Mouse (Mus musculus): ENCODE data around the gene Olfr1164.

Olfr1164 gene

GRCm38 (mm10) chr2:88093866-88094265 is at the start of gene Olfr1164:
Gene Olfr1164, minus strand, starts transcription at chr2:88093966.
- DNase-seq (ENCODE audit: low spot score) = no peak

GRCm38 (mm10) chr2:88128172-88128571 is 34.4 kb upstream of the Olfr1164 start, which contains the start of gene Olfr1166:
Gene Olfr1166, minus strand, starts transcription at chr2:88128272.
- DNase-seq (ENCODE audit: low spot score) = no peak

- no peak for DNase-seq (ENCODE audit: low spot score)
These were observed 22.0 kb downstream of the Olfr1164 start, which contains the start of gene Olfr1163 for GRCm38 (mm10) chr2:88071730-88072129. Gene Olfr1163, minus strand, starts transcription at chr2:88071830.

- DNase-seq (ENCODE audit: low spot score) = no peak
These were observed 30.2 kb downstream of the Olfr1164 start for GRCm38 (mm10) chr2:88063587-88063986.

DNA sequence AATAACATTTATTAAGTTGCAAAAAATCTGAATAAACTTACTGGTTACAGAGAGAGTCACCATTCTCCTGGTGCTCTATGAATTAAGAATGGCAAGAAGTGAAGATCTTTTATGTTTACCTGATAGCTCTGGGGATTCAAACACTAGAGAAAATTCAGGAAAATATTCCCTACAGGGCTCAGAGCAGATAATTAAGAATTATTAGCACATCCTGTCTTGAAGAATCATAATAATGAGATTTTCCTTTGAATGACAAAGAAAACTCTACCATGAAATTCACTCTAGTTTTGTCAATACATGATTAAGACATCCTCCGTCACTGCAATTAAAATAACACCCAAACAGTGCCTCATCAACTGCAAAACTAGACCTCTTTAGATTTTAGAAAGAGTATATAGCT is 42.7 kb downstream of the Olfr1164 start, which contains the start of gene Olfr1162:
Olfr1162 (minus strand) TSS at position 101 of the 400 bp plus-strand sequence.
- no peak for DNase-seq (ENCODE audit: low spot score)
